Mouse (Mus musculus) CD4-positive, CD25-positive, alpha-beta regulatory T cell, adult 4 months (primary cell): ENCODE results near the gene Nav2. TPM values are rescaled to one million over a fixed set of nuclear protein-coding genes. Genes with fewer than 3 reads are reported as not detected.

Experiments
- ATAC-seq: one replicate; pipeline ENCODE4 v1.8.0; 2017
- polyA plus RNA-seq, 2 experiments: library from polyadenylated mRNA; unstranded; fragments of 100-300 nt; shearing (Covaris generic); gene quantifications; one replicate each; pipeline ENCODE4 v1.2.1; 2017

The Nav2 gene
- polyA plus RNA-seq, 2 experiments from 2014 or later: 30.6 to 45.1 TPM

GRCm38 (mm10) chr7:49058304-49059012 is 149.9 kb downstream of the Nav2 start:
- no peak for ATAC-seq

- ATAC-seq: no peak
Measured at GRCm38 (mm10) chr7:49064792-49065521, 156.4 kb downstream of the Nav2 start.

- no peak for ATAC-seq
Measured at GRCm38 (mm10) chr7:49065621-49066475, 157.3 kb downstream of the Nav2 start.

GRCm38 (mm10) chr7:49066828-49067227 is 158.3 kb downstream of the Nav2 start:
- ATAC-seq: no peak

DNA sequence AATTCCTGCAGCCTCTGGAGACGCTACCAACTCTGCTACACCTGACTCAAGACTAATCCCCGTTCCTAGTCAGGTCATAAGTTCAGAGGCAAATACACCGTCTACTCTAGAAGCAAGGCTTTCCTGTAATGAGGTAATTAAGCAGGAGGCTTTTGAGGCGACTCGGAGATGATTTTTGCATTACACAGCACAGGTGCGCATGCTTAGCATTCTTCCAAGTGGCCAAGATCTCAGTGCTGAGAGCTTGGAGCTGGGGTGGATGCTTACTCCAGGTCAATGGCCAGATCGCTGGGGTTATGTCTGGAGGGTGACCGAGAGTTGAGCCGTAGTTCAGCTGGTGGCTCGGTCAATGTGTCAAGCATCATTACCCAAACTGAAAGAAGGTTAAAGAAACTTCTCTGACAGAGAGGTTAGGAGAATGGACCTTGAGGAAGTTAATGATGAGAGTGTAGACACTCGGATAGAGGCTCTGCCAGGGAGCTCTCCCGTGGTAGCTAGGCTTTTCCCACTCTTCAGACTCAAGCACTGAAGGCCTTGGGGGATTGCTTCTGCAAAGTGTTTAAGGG is 161.0 kb downstream of the Nav2 start:
- ATAC-seq: no peak

DNA sequence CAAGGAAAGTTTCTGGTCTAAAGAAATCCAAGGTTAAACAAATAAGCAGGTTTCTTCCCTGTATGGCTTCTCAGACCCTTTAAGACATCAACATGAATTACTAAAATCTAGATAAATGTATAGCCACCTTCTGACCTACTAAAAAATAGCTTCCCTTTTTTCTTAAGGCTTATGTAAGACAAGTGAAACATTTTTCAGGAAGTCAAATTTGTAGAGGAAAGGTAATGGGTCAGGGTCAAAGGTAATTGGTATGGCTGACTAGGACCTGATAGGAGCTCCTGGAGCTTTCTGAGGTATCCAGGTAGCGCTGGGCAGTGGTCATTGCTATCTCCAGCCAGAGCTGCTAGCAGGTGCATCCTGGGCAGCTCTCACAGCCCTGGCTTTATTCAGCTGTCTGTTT is 162.1 kb downstream of the Nav2 start:
- no peak for ATAC-seq

DNA sequence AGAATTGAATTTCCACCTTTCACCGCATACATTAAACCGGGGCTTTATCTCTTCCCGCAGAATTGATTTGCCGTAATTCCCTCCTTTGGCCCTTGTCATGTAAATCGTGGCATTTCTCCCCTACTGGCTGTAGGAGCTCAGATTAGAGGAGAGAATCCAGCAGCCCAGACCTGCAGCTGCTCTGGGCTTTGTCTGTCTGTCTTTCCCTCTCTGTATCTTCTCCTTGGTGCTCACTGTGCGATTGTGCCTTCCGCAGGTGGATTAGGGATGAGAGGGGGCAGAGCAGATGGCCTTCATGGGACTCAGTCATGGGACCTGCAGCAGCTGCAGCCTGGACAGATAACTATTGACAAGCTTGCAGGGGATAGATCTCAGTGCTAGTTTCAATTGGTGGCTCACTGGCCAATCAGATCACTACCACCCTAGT is 162.6 kb downstream of the Nav2 start:
- ATAC-seq: no peak

- ATAC-seq: no peak
Measured at GRCm38 (mm10) chr7:49075333-49075934, 166.9 kb downstream of the Nav2 start.

GRCm38 (mm10) chr7:49076283-49076694 is 167.8 kb downstream of the Nav2 start:
- no peak for ATAC-seq

DNA sequence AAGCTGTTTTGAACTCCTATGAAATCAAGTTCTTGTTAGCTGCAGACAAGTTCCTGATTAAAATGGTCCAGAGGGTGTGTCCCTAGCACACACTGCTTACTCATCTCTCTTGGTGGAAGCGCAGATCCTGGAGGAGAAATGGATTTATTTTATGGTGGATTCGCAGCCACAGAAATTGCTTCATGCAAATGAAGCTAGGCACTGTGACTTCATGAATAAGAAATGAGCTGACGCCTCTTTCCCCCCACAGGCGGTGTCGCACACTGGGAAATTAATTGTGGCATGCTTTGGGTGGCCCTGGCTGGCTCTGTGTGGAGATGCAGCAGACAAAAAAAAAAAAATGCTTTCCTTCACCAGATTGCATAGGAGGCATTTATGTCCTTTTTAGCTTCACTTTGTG is 170.4 kb downstream of the Nav2 start:
- ATAC-seq: no peak

- ATAC-seq: no peak
Measured at GRCm38 (mm10) chr7:49082585-49083165, 174.2 kb downstream of the Nav2 start.

GRCm38 (mm10) chr7:49084768-49085167 is 176.3 kb downstream of the Nav2 start:
- no peak for ATAC-seq

GRCm38 (mm10) chr7:49085759-49086158 is 177.2 kb downstream of the Nav2 start:
- ATAC-seq: no peak

DNA sequence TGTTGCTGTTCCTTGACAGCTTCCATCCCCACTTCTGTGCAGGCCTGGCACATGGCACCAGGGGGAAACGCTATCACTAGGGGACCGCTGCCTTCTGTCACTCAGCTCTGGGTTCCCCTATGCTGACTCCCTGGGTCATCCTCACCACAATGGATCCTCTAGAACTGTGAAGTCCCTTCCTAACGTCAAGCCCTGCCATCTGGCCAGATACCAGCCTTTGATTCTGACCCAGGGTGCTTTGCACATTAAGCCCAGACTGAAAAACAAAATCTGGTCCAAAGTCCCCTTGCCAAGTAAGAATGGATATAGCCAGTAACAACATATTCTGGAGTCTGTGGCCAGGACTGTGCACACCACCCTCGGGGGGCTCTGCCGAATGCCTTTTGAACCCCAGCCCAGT is 178.6 kb downstream of the Nav2 start:
- no peak for ATAC-seq

DNA sequence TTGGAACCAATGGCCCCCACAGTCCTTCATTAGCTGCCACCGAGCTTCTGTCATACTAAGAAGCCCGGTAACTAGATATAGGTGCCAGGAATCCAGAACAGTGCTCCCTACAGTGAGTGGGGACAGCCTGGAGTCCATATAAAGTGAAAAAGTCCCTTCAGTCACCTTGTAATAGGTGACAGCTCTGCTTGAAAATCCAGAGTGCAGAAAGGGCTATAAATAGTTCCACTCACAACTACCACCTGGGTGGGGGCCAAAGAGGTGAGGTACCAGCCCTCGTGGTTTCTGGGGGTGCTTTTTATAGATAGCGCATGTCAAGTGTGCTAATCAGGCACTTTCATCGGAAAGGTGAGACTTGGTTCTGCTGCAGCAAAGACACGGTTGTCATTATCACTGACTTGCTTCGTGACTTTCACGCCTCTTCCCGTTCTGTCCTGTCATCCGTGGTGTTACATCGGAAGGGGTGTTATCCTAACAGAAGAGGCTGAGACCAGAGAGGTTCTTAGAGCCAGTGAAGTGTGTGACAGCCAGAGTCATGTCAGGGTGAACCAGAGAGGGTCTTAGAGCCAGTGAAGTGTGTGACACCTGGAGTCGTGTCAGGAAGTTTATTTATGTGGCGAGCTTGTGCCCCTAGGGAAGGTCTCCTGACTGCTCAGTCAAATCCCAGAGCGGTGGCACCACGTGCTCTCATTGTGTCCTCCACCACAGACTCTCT is 179.8 kb downstream of the Nav2 start:
- no peak for ATAC-seq

DNA sequence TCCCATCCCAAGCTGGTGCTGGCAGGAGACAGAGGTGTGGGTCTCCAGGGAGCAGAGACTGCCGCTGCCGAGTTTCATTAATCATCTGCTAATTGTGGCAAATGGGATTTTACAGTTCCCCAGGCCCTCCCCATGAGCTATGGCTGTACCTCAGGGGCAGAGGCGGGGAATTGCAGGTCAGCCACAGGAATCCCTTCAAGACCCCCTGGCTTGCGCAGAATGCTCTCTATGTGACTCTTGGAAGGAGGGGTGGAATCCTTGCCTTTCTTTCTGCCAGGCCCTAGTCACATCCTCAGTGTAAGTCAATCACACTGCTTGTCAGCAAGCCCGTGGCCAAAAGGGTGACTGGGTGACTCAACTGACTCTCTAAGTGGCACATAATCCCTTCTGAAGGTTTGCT is 182.9 kb downstream of the Nav2 start:
- ATAC-seq: no peak

- ATAC-seq: no peak
Measured at GRCm38 (mm10) chr7:49091921-49092320, 183.4 kb downstream of the Nav2 start.

GRCm38 (mm10) chr7:49093596-49093995 is 185.1 kb downstream of the Nav2 start:
- ATAC-seq: no peak

DNA sequence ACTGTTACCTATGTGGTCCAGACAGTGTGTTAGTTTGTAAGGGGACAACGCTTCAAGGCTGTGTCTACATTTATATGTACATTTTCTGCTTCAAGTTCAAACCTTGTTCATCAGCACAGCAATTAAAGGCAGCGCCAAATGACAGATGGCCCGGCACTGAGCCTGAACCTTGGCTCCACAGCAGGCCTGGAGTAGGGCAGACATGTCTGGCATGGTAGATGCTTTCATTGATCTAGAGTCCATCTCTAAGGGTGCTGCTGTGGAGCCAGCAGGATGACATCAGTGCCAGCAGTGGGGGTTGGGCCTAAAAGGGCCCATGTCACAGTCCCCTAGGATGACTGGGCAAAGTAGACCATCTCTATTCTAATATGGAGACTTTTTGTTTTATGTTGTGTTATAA is 186.0 kb downstream of the Nav2 start:
- ATAC-seq: no peak

GRCm38 (mm10) chr7:49101291-49101690 is 192.8 kb downstream of the Nav2 start:
- no peak for ATAC-seq

- no peak for ATAC-seq
Measured at GRCm38 (mm10) chr7:49102223-49102622, 193.7 kb downstream of the Nav2 start.
